Mouse (Mus musculus): ENCODE data around the gene Mrpl11. TPM values are rescaled to one million over a fixed set of nuclear protein-coding genes. Genes with fewer than 3 reads are reported as not detected.
"Not testable (repeated sequence)": the region's sequence is repeated elsewhere in the genome, so short reads cannot be mapped to it uniquely, and the experiment has no call there.

Mrpl11 gene
- total RNA-seq (2021), result 10 to 100 TPM; 51.3 to 59.1 TPM
- long read RNA-seq, experiment 1, transcript Mrpl11-201 (5 exons, 3,045 nt), result major isoform, 14 of 16 reads
- long read RNA-seq, experiment 1, partial matches to known transcripts, result 0 of 16 reads
- long read RNA-seq, experiment 1, other reads (novel, unspliced or antisense), result 0 of 16 reads
- long read RNA-seq, experiment 2, transcript Mrpl11-201 (5 exons, 3,045 nt), result major isoform, 49 of 53 reads
- long read RNA-seq, experiment 2, partial matches to known transcripts, result 1 of 53 reads
- long read RNA-seq, experiment 2, other reads (novel, unspliced or antisense), result 1 of 53 reads

GRCm38 (mm10) chr19:4961928-4962601 is at the start of gene Mrpl11:
Gene Mrpl11 (plus strand): TSS chr19:4962147.
- DNase-seq (ENCODE audit: low spot score in 2 of 2), result peak; percentile 76 to 80

GRCm38 (mm10) chr19:4915924-4916603 is 45.9 kb upstream of the Mrpl11 start:
- DNase-seq (ENCODE audit: low spot score in 2 of 2), result peak in 1 of 2 experiments; percentile 23

- no peak for DNase-seq (ENCODE audit: low spot score in 2 of 2)
These were observed 45.1 kb upstream of the Mrpl11 start for GRCm38 (mm10) chr19:4916827-4917226.

- no peak for DNase-seq (ENCODE audit: low spot score in 2 of 2)
These were observed 42.3 kb upstream of the Mrpl11 start for GRCm38 (mm10) chr19:4919652-4920051.

GRCm38 (mm10) chr19:4925121-4925860 is 36.7 kb upstream of the Mrpl11 start:
- DNase-seq (ENCODE audit: low spot score in 2 of 2), result no peak

- peak; percentile 97 to 98 for DNase-seq (ENCODE audit: low spot score in 2 of 2)
These were observed 33.9 kb upstream of the Mrpl11 start, which contains the start of gene Dpp3 for GRCm38 (mm10) chr19:4927904-4928531. Gene Dpp3 (minus strand): TSS chr19:4928287.

- DNase-seq (ENCODE audit: low spot score in 2 of 2), result no peak
These were observed 33.2 kb upstream of the Mrpl11 start for GRCm38 (mm10) chr19:4928781-4929180.

- DNase-seq (ENCODE audit: low spot score in 2 of 2), result no peak
These were observed 25.1 kb upstream of the Mrpl11 start for GRCm38 (mm10) chr19:4936896-4937295.

- no peak for DNase-seq (ENCODE audit: low spot score in 2 of 2)
These were observed 24.3 kb upstream of the Mrpl11 start for GRCm38 (mm10) chr19:4937444-4938310.

- peak; percentile 83 to 88 for DNase-seq (ENCODE audit: low spot score in 2 of 2)
These were observed 19.2 kb upstream of the Mrpl11 start, which contains the start of gene Peli3 for GRCm38 (mm10) chr19:4942551-4943252. Gene Peli3 (minus strand): TSS chr19:4943127.

- no peak for DNase-seq (ENCODE audit: low spot score in 2 of 2)
These were observed 18.7 kb upstream of the Mrpl11 start for GRCm38 (mm10) chr19:4943253-4943588.

- no peak for DNase-seq (ENCODE audit: low spot score in 2 of 2)
These were observed 16.4 kb upstream of the Mrpl11 start for GRCm38 (mm10) chr19:4945540-4945939.

- not testable (repeated sequence) for DNase-seq (ENCODE audit: low spot score in 2 of 2)
These were observed 13.3 kb upstream of the Mrpl11 start for GRCm38 (mm10) chr19:4948641-4949040.

- DNase-seq (ENCODE audit: low spot score in 2 of 2), result no peak
These were observed 6.3 kb downstream of the Mrpl11 start for GRCm38 (mm10) chr19:4968236-4968635.

- DNase-seq (ENCODE audit: low spot score in 2 of 2), result peak in 1 of 2 experiments; percentile 41
These were observed 19.8 kb downstream of the Mrpl11 start for GRCm38 (mm10) chr19:4981767-4982166.

- DNase-seq (ENCODE audit: low spot score in 2 of 2), result peak; percentile 95 to 97
These were observed 27.1 kb downstream of the Mrpl11 start for GRCm38 (mm10) chr19:4989013-4989412.

GRCm38 (mm10) chr19:4989434-4990255 is 27.7 kb downstream of the Mrpl11 start:
- DNase-seq (ENCODE audit: low spot score in 2 of 2), result no peak

- DNase-seq (ENCODE audit: low spot score in 2 of 2), result no peak
These were observed 28.3 kb downstream of the Mrpl11 start, which contains the start of gene Npas4 for GRCm38 (mm10) chr19:4990256-4990625. Gene Npas4 (minus strand): TSS chr19:4990316.
